Mouse (Mus musculus) heart, postnatal 10 days (tissue): ENCODE measurements around the gene Zfp324. TPM values are rescaled to one million over a fixed set of nuclear protein-coding genes. Genes with fewer than 3 reads are reported as not detected.
"Not testable (repeated sequence)": the region's sequence is repeated elsewhere in the genome, so short reads cannot be mapped to it uniquely, and the experiment has no call there.

Source experiments
- DNase-seq, 2 experiments: peaks; one replicate each; pipeline ENCODE4 v3.0.0; 2021
- intact Hi-C: fragments of 180-260 bp; cut with DNase I; formaldehyde crosslinking; loops from one replicate; pipeline ENCODE4 v1.15.1; 2025
- total RNA-seq, 2 experiments: library from RNA; stranded (reverse); gene quantifications; 2 replicates each; pipeline ENCODE4 v1.2.3; 2021

The Zfp324 gene
- 1 to 10 TPM; 4.0 to 7.4 TPM for total RNA-seq

DNA sequence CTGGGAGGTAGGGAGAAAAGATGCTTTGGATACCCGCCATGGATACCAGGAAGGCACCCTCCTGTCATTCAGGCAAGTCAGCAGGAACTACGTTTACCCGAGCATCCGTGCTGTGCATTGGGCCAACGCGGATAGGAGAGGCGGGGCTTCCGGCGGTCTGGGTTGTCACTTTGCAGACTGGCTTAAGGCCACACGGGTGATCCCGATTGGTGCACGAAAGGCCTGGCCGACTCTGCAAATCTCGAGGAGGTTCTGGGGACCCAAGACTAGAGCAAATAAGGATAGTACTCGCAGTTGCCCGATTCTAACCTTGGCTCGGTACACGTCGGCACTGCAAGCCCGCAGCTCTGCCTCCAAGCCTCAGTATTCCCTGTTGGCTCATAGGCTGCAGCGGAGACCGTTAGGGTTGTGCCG lies at the start of gene Zfp324:
TSS of gene Zfp324 (plus strand) at position 161 of the 414 bp plus-strand sequence.
- intact Hi-C loops: loop anchor here (1.0 to 2.0 kb wide), 2 partner anchors 12 to 17 kb away; partner anchors contain the start of gene Zfp446
- DNase-seq: peak; percentile 93

DNA sequence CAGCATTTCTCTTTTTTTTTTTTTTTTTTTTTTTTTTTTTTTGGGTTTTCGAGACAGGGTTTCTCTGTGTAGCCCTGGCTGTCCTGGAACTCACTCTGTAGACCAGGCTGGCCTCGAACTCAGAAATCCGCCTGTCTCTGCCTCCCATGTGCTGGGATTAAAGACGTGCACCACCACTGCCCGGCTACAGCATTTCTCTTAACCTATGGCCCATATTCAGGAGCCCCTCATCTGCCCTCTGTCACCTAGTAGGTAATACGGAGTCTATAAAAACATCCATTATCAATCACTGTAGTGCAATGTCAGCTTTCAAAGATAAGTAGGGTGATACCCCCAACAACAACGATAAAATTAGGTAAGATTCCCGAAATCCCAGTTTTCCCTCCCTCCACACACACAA lies 45.1 kb upstream of the Zfp324 start:
- intact Hi-C loops: loop anchor here (5.0 kb wide), 2 partner anchors 42 to 117 kb away; partner anchors contain the start of gene Ube2m
- DNase-seq: not testable (repeated sequence)

DNA sequence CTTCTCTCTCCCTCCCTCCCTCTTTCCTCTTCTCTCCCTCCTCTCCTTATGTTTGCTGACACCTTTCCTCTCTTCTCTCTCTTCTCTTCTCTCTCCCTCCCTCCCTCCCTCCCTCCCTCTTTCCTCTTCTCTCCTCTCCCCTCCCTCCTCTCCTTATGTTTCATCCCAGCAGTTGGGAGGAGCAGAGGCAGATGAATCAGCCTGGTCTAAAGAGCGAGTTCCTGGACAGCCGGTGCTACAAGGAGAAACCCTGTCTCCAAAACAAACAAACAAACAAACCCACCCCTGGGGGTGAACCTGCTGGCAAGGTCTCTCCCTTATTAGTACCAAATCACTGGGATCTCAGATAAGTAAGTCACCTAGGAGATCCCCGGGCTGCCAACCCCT lies 44.3 kb upstream of the Zfp324 start:
- intact Hi-C loops: loop anchor here (5.0 kb wide), 2 partner anchors 41 to 116 kb away; partner anchors contain the start of gene Ube2m
- no peak for DNase-seq

DNA sequence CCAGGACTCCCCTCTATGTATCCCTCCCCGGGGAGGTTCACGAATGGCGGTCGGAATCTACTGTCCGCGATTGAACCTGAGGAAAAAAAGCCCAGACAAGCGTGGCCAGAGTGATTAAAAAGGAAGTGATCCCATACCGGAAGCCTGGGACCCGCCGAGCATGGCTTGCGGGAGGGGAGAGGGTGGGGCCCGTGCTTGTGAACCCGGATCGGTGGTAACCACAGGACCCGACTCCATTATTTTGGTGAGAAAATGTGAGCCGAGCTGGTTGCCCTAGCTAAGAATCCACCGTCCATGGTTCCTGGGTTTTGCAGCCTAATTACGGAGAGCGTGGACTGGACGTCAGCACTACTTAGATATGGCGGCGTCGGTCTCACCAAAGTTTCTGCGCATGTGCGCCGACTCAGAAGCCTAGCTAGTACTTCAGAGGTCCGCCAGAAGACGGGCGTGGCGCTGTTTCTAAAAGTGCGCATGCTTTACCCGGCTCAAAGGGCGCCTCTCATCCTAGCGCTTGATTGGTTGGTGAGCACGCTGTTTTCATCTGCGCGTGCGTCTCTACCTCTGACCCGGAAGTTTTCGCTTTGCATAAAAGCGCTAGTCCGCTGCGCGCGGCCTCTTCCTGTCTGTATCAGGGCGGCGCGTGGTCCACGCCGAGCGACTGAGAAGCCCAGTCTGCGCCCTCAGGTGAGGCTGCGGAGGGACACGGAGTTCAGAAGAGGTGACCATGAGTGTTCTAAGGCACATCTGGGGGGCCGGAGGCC lies 43.8 kb upstream of the Zfp324 start, which contains the start of gene Rps5:
TSS of gene Rps5 (plus strand) at position 586 of the 761 bp plus-strand sequence.
- intact Hi-C loops: loop anchor here (2.0 to 5.0 kb wide), 3 partner anchors 27 to 115 kb away; partner anchors contain the start of gene Ube2m
- DNase-seq: peak; percentile 99

DNA sequence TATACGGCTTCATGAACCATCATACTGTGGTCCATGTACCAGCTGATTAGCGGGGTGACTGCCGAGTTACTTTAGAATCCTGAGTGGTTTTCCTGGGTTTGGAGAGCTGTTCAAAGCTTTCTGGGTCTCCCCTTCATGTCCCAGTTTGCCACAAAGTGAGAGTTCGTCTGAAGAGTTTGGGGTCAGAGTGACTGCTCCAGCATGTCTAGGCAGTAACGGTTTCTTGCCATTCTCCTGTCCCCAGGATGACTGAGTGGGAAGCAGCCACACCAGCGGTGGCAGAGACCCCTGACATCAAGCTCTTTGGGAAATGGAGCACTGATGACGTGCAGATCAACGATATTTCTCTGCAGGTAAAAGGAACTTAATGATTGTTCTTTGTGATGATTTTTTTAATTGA lies 42.9 kb upstream of the Zfp324 start:
- intact Hi-C loops: loop anchor here (2.0 to 5.0 kb wide), 3 partner anchors 26 to 115 kb away; partner anchors contain the start of gene Ube2m
- no peak for DNase-seq

DNA sequence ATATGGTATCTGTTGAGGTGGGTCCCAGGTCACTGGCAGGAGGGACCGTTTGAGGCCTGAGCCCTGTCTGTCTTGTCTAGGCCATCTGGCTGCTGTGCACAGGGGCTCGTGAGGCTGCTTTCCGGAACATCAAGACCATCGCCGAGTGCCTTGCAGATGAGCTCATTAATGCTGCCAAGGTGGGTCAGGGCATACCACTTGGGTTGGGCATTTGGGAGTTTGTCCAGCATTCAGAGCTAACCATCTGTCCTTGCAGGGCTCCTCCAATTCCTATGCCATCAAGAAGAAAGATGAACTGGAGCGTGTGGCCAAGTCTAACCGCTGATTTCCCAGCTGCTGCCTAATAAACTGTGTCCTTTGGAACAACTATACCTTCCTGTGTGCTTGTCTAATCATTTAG lies 39.3 kb upstream of the Zfp324 start:
- no peak for DNase-seq
- intact Hi-C loops: no loop called here

DNA sequence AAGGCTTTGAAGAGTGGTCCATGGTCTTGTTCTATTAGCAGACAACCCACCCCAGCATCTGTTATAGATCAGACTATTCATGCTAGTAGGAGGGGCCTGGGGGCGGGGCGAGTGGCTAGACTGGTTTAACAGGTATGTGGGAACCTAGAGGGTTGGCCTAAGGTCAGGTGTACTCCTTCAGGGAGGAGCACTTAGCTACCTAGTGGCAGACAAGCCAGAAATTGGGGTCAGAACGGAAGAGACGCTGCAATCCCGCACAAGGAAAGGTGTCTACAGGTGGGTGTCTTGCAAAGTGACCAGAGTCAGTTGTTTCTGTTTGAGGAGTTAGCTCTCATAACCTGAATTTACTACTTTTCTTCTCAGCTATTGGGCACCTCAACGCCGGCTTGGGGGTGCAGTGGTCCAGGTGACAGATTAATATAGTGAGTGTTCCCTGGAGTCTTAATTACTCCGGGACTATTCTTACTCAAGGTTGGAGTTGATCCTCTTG lies 38.4 kb upstream of the Zfp324 start, which contains the start of gene Rnf225:
TSS of gene Rnf225 (plus strand) at position 226 of the 490 bp plus-strand sequence.
- intact Hi-C loops: no loop called here
- DNase-seq: no peak

DNA sequence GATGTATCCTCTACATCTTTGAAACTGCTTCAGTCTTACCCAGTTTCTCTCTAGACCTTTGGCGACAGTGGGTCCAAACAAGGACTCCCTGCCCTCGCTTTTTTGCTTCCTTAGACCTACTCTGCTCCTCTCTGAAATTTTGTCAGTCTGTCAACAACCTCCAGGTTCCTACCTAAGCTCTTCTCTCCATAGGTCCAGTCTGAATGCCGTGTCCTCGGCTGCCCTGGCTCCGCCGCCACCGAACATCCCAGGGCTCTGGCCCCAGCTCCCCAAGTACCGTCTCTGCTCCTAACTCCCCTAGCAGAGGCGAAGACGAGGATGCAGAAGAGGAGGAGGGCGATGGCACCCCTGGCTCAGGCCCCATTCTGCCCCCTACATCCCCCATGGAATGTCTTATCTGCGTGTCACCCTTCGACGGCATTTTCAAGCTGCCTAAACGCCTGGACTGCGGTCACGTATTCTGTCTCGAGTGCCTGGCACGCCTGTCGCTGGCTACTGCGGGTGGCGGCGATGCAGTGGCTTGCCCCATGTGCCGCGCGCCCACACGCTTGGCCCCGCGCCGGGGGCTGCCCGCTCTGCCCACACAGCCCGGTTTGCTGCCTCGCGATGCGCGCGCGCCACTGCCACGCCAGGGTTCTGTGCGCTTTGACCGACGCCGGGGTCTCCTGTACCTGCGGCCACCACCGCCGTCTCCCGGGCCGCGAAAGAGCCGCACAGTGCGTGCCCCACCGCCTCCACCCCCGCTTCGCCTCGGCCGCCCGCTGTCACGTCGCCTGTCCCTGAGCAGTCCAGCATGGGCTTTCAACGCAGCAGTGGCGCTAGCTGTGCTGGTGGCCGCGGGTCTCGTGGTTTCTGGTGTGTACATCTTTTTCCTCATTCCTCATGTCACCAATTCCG lies 37.7 kb upstream of the Zfp324 start:
- intact Hi-C loops: no loop called here
- peak; percentile 31 to 38 for DNase-seq

DNA sequence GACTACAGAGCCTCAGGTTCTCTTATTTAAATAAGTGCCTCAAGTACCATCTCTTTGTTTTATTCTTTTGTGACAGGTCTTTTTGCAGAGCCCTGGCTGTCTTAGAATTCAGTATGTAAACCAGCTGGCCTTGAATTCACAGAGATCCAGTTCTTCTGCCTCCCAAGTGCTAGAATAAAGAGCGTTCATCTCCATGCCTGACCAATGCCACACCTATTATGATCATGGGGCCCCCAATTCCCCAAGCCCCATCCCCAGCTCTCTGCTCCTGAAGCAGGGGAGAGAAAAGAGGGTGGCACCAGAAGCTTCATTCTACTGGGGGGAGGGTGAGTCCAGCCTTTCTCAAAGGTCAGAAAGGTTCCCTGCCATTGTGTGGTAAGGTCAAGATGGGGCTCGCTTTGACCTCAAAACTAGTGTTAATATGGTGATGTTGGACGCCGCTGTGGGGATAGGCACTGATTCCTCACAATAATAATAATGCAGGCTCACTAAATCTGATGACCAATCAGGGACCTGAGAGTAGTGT lies 32.0 kb upstream of the Zfp324 start:
- no peak for DNase-seq
- intact Hi-C loops: no loop called here

DNA sequence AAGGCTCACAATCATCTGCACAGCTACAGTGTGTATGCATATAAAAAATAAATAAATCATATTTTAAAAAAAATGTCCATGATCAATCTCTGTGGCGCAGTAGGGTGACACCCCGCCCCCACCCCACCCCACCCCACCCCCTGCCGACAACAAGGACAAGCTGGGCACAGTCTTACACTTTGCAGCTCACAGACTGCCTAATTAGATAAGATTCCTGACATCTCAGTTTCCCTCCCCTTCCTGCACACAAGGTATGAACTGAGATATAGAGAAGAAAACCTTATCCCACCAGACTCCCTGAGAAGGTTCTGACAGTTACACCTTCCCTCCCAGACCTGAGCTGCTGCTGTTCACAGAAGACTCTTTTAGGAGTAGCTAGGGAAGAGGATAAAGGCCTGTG lies 30.8 kb upstream of the Zfp324 start:
- intact Hi-C loops: no loop called here
- DNase-seq: no peak

DNA sequence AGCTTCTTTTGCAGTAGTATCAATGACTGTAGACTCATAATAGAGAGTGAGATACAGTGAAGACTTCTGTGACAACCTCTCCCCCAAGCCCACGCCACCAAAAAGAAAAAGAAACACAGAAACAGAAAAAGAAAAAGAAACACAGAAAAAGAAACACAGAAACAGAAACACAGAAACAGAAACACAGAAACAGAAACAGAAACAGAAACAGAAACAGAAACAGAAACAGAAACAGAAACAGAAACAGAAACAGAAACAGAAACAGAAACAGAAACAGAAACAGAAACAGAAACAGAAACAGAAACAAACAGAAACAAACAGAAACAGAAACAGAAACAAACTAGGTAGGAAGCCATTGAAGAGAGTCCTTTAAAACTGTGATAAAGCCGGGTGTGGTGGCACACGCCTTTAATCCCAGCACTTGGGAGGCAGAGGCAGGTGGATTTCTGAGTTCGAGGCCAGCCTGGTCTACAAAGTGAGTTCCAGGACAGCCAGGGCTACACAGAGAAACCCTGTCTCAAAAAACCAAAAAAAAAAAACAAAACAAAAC lies 28.3 kb upstream of the Zfp324 start:
- intact Hi-C loops: not testable (repeated sequence)

DNA sequence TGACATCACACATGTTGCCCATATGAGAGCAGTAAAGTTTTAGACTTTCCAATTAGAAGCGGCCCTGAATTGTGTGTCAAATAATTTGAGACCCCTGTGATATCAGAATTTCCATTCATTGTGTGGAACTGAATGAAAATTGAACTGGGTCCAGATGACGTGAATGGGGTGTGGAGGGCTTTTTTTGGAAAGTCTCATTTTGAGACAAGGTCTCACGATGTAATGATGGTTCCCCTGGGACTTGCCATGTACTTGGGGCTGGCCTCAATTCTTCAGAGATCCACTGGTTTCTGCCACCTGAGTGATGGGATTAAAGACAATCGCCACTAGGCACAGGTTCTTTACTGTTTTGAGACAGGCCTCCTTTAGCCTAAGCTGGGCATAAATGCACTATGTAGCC lies 25.0 kb upstream of the Zfp324 start:
- DNase-seq: no peak
- intact Hi-C loops: no loop called here

More for the DNA sequence above, 28.3 kb upstream of the Zfp324 start:
- not testable (repeated sequence) for DNase-seq

DNA sequence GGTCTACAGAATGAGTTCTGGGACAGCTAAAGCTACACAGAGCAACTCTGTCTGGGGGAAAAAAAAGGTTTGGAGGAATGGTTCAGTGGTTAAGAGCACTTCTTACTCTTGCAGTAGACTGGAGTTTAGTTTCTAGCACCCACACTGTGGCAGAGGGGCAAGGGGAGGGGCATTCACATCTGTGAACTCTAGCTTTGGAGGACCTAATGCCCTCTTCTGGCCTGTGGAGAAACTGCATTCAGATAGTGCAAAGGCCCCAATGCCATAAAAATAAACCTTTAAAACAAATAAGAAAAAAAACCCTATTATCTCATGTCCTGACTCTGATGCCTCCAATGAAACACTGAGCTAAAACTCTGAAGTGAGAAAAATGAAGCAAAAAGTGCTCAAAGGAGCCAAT lies 22.1 kb upstream of the Zfp324 start:
- intact Hi-C loops: no loop called here
- no peak for DNase-seq

DNA sequence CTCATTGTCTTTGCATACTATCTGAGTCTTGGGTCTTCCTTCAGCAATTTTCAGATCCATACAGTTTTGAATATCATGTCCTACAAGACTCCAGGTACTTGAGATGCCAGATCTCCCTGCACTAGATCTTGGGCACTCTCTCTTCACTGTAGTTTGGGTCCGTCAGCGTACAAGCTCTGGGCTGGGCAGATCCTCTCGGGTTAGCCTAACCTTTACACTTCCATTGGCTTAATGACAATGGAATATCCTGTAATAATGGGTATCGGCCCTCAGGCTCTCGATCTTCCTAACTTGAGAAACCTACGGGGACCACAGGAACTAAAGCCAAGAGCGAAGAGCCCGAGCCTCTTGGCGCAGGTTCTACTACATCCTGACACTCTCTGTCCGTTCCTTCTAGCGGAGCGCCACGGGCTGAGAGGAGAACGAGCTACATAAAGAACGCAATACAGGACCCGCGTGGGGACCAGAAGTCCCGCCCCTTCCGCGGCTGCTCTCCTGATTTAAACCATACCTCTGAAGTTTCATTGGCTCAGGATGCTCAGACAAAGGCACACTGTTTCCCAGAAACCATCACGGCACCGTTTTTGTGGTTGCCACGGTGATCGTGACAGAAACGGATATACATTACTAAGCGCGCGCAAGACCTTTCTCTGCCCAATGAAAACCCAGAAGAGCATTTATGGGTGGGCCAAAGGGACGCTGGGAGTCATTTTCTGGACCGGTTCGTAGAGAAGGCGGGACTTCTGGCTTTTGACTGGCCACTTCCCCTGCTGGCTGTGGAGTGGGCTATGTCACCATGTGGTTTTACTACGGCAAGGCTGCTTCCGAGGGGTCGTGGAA lies 16.4 kb upstream of the Zfp324 start:
- peak; percentile 94 to 96 for DNase-seq

DNA sequence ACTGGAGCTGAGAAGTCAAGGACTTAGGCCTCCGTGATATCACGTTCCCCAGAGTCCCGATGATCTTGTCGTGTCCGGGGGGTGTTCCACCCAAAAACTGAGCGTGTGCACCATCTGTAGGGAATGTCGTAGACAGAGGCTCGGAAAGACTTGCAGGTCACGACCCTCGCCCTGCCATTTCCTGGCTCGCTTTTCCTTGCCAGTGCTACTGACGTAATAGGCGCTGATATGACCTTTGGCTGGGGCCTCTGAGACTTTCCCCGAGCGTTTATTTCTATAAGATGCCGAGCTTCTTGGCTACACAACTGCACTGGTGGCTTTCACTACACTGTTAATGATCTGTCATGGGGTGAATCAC lies 15.8 kb upstream of the Zfp324 start:
- intact Hi-C loops: loop anchor here (2.0 kb wide), 2 partner anchors 15 to 27 kb away; partner anchors contain the start of genes Rps5 and Zfp324
- DNase-seq: no peak

More for the DNA sequence above, 16.4 kb upstream of the Zfp324 start:
- intact Hi-C loops: loop anchor here (2.0 kb wide), 2 partner anchors 16 to 26 kb away; partner anchors contain the start of genes Rps5 and Zfp324

DNA sequence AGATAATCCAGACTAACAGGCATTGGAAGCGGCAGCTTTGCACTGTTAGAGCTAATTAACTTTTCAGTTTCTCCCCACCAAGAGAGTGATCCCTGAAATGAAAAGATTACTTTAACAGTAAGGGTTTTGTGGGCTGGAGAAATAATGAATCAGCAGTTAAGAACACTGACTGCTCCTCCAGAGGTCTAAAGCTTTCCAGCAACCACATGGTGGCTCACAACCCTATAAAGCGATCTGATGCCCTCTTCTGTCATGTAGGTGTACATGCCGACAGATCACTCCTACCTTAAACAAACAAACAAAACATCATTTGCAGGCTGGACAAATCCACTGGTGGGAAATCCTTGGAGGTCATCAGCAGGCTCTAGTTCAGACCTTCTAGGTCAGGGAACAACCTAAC lies 10.7 kb upstream of the Zfp324 start:
- no peak for DNase-seq
- intact Hi-C loops: no loop called here

DNA sequence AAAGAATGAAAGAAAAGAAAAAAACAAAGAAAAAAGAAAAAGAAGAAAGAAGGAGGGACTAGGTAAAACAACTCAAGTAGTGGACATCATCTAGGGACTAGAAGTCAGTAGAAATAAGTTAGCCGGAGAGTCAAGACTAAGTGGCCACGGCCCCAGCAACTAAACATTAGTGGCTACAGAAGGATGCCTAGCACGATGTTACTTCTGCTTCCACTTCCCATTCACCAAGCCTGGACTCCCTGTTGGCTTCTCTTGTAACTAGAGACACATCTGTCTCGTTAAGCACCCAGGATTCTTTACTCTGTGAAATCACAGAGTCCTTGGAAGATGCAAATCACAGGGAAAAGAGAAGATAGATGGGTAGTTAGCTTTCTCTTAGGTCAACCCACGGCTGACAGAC lies 8.1 kb upstream of the Zfp324 start:
- intact Hi-C loops: no loop called here
- no peak for DNase-seq

DNA sequence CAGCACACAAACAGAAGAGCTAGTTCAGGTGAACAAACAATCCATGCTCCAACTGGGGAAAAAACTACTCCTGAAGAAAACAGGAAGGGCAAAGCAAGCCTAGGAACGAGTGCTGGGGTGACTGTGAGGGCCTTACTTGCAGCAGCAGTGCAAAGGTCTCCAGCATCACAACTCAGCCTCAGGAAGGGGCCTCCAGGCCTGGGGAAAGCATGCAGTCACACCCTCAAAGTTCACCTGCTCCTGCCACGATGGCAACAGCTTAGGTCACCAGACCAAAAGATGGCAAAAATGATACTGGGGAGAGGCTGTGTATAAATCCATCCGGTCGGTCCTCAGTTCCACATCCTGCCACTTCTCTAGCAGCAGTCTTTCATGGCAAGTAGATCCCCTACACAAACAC lies 6.7 kb upstream of the Zfp324 start:
- intact Hi-C loops: no loop called here
- DNase-seq: no peak

DNA sequence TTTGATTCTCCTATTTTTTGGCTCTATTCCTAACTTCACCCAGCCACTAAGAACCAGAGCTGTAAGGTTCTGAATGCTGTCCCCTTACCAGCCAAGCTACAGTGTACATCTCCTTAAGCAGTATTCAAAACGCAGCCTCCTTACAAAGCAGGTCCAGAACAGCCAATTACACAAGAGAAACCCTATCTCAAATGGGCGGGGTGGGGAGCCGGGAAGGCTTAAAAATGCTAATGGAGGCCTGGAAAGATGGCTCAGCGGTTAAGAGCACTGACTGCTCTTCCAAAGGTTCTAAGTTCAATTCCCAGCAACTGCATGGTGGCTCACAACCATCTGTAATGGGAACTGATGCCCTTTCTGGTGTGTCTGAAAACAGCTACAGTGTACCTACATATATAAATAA lies 5.9 kb upstream of the Zfp324 start:
- no peak for DNase-seq
- intact Hi-C loops: loop anchor here (5.0 kb wide), 1 partner anchor 37 kb away; the partner anchor contains the start of gene Rps5
